Mouse (Mus musculus) cerebellum, adult (tissue): ENCODE measurements around the gene Dnttip2.
A peak's percentile ranks its signal among the peaks of the same experiment; 100 is the strongest.

Experiments used
- ATAC-seq: cut with Nextera tagmentation; 2 replicates; pipeline ENCODE4 v1.9.2; 2017; ENCODE audit warnings: mild to moderate bottlenecking, moderate library complexity, mixed read lengths; ENCODE audit not compliant: insufficient number of reproducible peaks, low FRiP score, low TSS enrichment

Dnttip2 gene

DNA sequence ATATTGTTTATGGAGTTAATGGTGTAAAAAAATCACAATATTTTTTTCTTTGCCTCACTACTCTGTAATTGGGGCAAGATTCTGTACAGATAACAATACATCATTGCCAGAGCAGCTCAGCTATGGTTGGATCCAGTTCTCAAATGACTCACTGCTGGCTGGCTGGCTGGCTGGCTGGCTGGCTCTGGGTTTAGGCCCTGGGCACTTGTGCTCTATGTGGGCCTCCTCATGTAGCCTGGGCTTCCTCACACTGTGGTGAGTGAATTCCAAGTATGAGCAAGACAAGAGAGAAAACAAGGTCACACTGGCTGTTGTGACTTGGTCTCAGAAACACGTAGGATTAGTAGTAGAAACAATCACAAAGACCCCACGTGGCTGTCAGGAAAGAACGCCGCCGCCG, 43.2 kb downstream of the Dnttip2 start:
- no peak for ATAC-seq

DNA sequence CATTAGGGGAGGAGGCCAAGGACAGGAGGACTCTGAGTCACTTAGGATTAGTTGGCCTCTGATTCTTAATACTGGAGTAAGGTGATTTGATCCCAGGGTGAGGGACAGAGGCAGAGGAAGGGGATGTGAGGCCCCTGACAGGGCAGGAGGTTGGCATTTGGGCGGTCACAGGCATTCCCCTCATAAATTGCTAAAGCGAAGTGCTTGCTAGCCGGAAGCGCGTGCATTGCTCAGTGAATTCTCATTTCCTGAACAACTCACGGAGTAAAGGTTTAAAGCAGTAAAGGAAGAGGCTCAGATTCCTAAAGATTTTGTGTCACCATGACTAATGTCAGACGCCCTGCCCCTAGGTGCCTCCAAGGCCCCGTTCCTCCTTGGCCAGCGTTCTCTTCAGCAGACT, 48.0 kb downstream of the Dnttip2 start:
- ATAC-seq, result no peak

- no peak for ATAC-seq
Measured at GRCm38 (mm10) chr3:122323841-122324240, 49.7 kb downstream of the Dnttip2 start.

DNA sequence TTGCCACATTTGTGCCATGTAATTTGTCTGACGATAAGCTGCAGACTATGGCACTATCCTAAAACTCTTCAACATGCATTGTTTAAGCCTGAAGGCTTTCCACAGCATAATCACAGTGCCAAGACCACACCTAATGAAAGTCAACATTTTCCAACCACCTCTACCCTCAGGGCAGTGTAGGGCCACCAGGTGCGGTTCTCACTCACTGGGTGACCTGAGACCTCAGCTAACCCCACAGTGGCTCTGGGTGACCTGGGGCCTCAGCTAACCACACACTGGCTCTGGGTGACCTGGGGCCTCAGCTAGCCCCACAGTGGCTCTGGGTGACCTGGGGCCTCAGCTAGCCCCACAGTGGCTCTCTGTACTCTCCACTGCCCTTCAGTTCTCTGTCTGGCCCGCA, 50.3 kb downstream of the Dnttip2 start:
- 0 out of 2 replicates have a peak, but pooled peaks have one; percentile 40 for ATAC-seq

DNA sequence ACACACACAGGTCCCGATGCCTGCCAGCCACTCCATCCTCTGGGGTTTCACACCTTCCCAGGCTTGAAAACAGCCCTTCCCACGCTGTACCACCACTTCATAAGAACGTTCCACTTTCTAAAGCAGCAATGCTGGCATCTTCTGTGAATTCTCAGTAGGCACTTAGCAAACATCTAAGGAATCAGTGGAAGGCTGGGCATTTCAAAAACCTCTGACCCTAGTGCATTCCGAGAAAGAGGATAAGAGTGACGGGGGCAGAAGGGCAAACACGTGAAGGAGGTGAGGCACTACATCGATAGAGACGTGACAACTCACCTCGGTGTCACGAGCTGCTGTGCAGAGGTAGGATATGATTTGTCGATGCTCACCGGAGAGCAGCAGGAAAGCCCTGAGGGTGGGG, 56.3 kb downstream of the Dnttip2 start:
- no peak for ATAC-seq

GRCm38 (mm10) chr3:122333493-122333892, 59.3 kb downstream of the Dnttip2 start:
- no peak for ATAC-seq

DNA sequence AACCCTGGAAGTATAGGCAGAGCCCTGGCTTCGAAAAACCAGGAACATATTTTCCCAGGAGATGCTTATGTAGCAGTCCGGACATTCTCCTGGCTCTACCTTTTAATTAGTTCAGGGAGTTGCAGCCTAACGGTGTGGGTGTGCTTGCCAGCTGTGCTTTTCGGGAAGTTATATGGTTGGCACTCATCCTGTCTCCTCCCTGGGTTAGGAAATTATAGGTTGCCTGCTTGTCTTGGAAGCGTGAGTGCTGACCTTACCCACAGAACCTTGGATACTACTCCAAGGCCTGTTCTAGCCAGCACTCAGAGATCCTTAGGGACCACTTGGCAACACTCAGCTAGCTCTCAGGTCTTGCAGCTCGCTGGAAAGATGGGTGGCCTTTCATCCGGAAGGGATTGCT, 59.7 kb downstream of the Dnttip2 start:
- ATAC-seq, result no peak

DNA sequence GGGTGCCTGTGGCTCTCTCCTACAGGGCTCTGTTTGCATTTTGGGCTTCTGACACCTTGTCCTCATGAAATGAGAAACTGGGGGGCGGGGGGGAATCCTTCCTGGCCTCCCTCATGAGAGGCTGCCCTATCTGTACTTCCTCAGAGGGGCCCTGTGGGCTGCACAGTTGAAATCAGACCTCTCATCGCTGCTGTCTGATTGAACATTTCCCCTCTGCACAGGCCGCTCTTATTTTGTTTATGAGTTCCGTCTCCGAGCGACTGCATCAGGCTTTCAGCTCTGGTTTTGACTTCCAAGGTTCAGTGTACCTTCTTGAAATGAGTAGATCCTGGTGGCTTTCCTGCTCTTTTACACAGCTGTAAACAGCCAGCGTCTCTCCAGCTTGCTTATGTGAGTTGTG, 60.2 kb downstream of the Dnttip2 start:
- no peak for ATAC-seq
